Mouse (Mus musculus) myocyte (in vitro differentiated cells): ENCODE measurements around the gene Rad54l.

ENCODE experiments used
- POLR2A ChIP-seq: IDR thresholded peaks from one replicate; pipeline ENCODE4 v1.6.1; 2011; ENCODE audit warnings: low read depth, mild to moderate bottlenecking, control low read depth, moderate library complexity; ENCODE audit not compliant: insufficient read length
- POLR2AphosphoS2 ChIP-seq: IDR thresholded peaks from one replicate; pipeline ENCODE4 v1.6.1; 2011; ENCODE audit warnings: low read depth, control low read depth; ENCODE audit not compliant: insufficient read length

DNA sequence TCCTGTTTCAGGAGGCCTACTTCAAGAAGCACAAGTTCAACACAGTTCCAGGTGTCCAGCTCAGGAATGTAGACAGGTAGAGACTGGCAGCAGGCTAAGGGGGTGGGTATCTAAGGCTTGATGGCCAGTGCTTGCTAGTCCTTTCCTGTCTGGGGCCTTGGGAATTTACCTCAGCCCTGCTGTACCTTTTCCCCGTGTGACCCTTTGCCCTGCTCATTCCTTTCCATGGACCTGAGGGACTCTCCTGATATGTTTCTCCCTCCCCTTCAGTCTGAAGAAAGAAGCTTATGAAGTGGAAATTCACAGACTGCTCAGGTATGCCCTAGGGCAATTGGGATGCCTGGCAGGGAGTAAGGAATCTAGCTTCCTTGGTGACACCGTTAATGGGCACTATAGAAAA lies 34.4 kb upstream of the Rad54l start:
- TF ChIP-seq POLR2A (no peak), POLR2AphosphoS2 (no peak)
